Comparison of ENCODE assay signal across 30 mouse cellular contexts in genomic region chr9:96093221-96093620, GRCm38 (mm10). TPM values are rescaled to one million over a fixed set of nuclear protein-coding genes. Genes with fewer than 3 reads are reported as not detected.
DNase-seq lines count a peak whose midpoint lies in the region; ATAC-seq lines count a peak whose summit lies in the region.
"Had no signal": no experiment of that assay in that cellular context is flagged by ENCODE, and none has a peak within 500 bp of the region (broad histone marks: within the 10 kb centered on the region; RNA-seq: fewer than 3 reads in every experiment).

No protein-coding gene starts in this region.

- no peak overlapping the region for H3K4me3 ChIP-seq in kidney, embryonic 15.5 days (replicated peaks)
- H3K4me3 ChIP-seq in midbrain, embryonic 16.5 days (ENCODE audit: low read depth, low read length), result no peak overlapping the region
- H3K4me3 ChIP-seq: embryonic facial prominence, embryonic 10.5 days; embryonic facial prominence, embryonic 13.5 days; erythroblast, embryonic 14.5 days; forebrain, embryonic 12.5 days; forebrain, embryonic 15.5 days; heart, embryonic 12.5 days; heart, embryonic 15.5 days had no signal

- H3K9ac ChIP-seq in kidney, embryonic 15.5 days, result no peak overlapping the region
- no peak overlapping the region for H3K9ac ChIP-seq in midbrain, embryonic 16.5 days (ENCODE audit: low read depth, low read length)
- H3K9ac ChIP-seq: embryonic facial prominence, embryonic 13.5 days; forebrain, embryonic 12.5 days; forebrain, embryonic 15.5 days; heart, embryonic 12.5 days; heart, embryonic 15.5 days; hindbrain, embryonic 14.5 days had no signal

- H3K4me1 ChIP-seq in kidney, embryonic 15.5 days, result no peaks in the 10 kb centered on the region
- no peaks in the 10 kb centered on the region for H3K4me1 ChIP-seq in midbrain, embryonic 16.5 days (ENCODE audit: control insufficient read depth, insufficient read depth, low read length)
- H3K4me1 ChIP-seq: embryonic facial prominence, embryonic 10.5 days; embryonic facial prominence, embryonic 13.5 days; forebrain, embryonic 12.5 days; forebrain, embryonic 15.5 days; heart, embryonic 12.5 days; heart, embryonic 15.5 days had no signal

- H3K36me3 ChIP-seq in kidney, embryonic 15.5 days, result no peaks in the 10 kb centered on the region
- H3K36me3 ChIP-seq in midbrain, embryonic 16.5 days (ENCODE audit: control insufficient read depth, insufficient read depth, low read length), result no peaks in the 10 kb centered on the region
- H3K36me3 ChIP-seq: embryonic facial prominence, embryonic 10.5 days; embryonic facial prominence, embryonic 13.5 days; forebrain, embryonic 12.5 days; forebrain, embryonic 15.5 days; G1E; heart, embryonic 12.5 days; heart, embryonic 15.5 days had no signal

- H3K9me3 ChIP-seq in kidney, embryonic 15.5 days (replicated peaks), result peaks cover 5% of the 10 kb centered on the region; the same call in 1 of the 2 replicates
- H3K9me3 ChIP-seq in midbrain, embryonic 16.5 days (replicated peaks; ENCODE audit: control insufficient read depth, low read length, poor library complexity, severe bottlenecking), result peaks cover under 1% of the 10 kb centered on the region; the same call in 1 of the 2 replicates
- H3K9me3 ChIP-seq: forebrain, embryonic 15.5 days had no signal

- H3K27me3 ChIP-seq in kidney, embryonic 15.5 days, result no peaks in the 10 kb centered on the region
- no peaks in the 10 kb centered on the region for H3K27me3 ChIP-seq in midbrain, embryonic 16.5 days (ENCODE audit: control insufficient read depth, insufficient read depth, low read depth, low read length)
- H3K27me3 ChIP-seq: embryonic facial prominence, embryonic 13.5 days; forebrain, embryonic 12.5 days; forebrain, embryonic 15.5 days; heart, embryonic 12.5 days; heart, embryonic 15.5 days; Patski had no signal

- DNase-seq in kidney, adult 11 months, result peak; percentile 21
- DNase-seq in kidney, postnatal 10 days, result no peak
- peak; percentile 75 for DNase-seq in kidney, adult 9 months
- peak; percentile 68 for DNase-seq in A20 (ENCODE audit: low read depth, low spot score)
- peak; percentile 36 to 57 for DNase-seq in kidney, postnatal 36 days
- DNase-seq: adrenal gland, adult 8-10 months; adrenal gland, postnatal 25 days; B cell, adult 2 months; cerebellum, adult 11-12 months; cerebellum, adult 8-10 months; cerebellum, postnatal 10 days; cerebellum, postnatal 36 days; embryo, embryonic 11 days; gastrocnemius, postnatal 25 days; heart, adult 18-20 months; heart, postnatal 14 days; heart, postnatal 4 days had no signal

- no peak overlapping the region for H3K4me2 ChIP-seq in kidney, embryonic 15.5 days
- H3K4me2 ChIP-seq in midbrain, embryonic 16.5 days (ENCODE audit: low read length), result no peak overlapping the region
- H3K4me2 ChIP-seq: embryonic facial prominence, embryonic 13.5 days; forebrain, embryonic 12.5 days; forebrain, embryonic 15.5 days; heart, embryonic 12.5 days; heart, embryonic 15.5 days; hindbrain, embryonic 14.5 days had no signal

- H3K27ac ChIP-seq in kidney, embryonic 15.5 days, result no peak overlapping the region
- H3K27ac ChIP-seq in midbrain, embryonic 16.5 days (ENCODE audit: low read length), result no peak overlapping the region
- H3K27ac ChIP-seq: embryonic facial prominence, embryonic 10.5 days; embryonic facial prominence, embryonic 13.5 days; forebrain, embryonic 12.5 days; forebrain, embryonic 15.5 days; heart, embryonic 15.5 days; hindbrain, embryonic 14.5 days had no signal

- no peak for ATAC-seq in kidney, embryonic 15.5 days (replicated peaks; ENCODE audit: low FRiP score)
- ATAC-seq in midbrain, embryonic 16.5 days, result no peak
- ATAC-seq: activated CD4-positive, CD25-positive, alpha-beta regulatory T cell, adult 4 months; forebrain, embryonic 15.5 days; Patski had no signal

- 89% methylated on average over 1 of the region's 1 CpGs for WGBS in kidney, embryonic 15.5 days
- 100% methylated on average over 1 of the region's 1 CpGs for WGBS in midbrain, embryonic 16.5 days

RNA-seq across cellular contexts. Expression of gene Gk5, which starts 25.9 kb away (rescaled TPM):
- polyA plus RNA-seq in kidney, embryonic 15.5 days (2015; fragmentation: Nextera tagmentation; extraction: Ambion mirVana), result 5.5 and 5.7 TPM in 2 replicates
- 2.4 and 2.9 TPM in 2 replicates for polyA plus RNA-seq in midbrain, embryonic 16.5 days (2015; fragmentation: Nextera tagmentation; extraction: Ambion mirVana)
- polyA plus RNA-seq: erythroblast, embryonic 14.5 days had no signal
